Mouse (Mus musculus) CH12.LX (cell line): ENCODE results near the gene Igsf8.

Source experiments
- CHD2 ChIP-seq: IDR thresholded peaks from 2 replicates; pipeline ENCODE4 v1.6.1; 2011; ENCODE audit warnings: low read length, improper control_type of control experiment
- CTCF ChIP-seq, 2 experiments: IDR thresholded peaks in 1 of 2; conservative IDR thresholded peaks in 1 of 2; 2 replicates each; pipeline ENCODE4 v1.5.1; 2011 to 2012; ENCODE audit warnings: low read depth in 2 of 2, low read length in 2 of 2, improper control_type of control experiment in 1 of 2, inconsistent platforms in 1 of 2, mild to moderate bottlenecking in 1 of 2, moderate library complexity in 1 of 2
- EP300 ChIP-seq: IDR thresholded peaks from 2 replicates; pipeline ENCODE4 v1.6.1; 2011; ENCODE audit warnings: low read length, improper control_type of control experiment
- HCFC1 ChIP-seq: IDR thresholded peaks from 2 replicates; pipeline ENCODE4 v1.6.1; 2012; ENCODE audit warnings: low read depth, mild to moderate bottlenecking, inconsistent platforms, low read length, improper control_type of control experiment
- KAT2A ChIP-seq: IDR thresholded peaks from 2 replicates; pipeline ENCODE4 v1.6.1; 2012; ENCODE audit warnings: low read length, improper control_type of control experiment, inconsistent platforms; ENCODE audit not compliant: insufficient replicate concordance
- MEF2A ChIP-seq: IDR thresholded peaks from 2 replicates; pipeline ENCODE4 v1.6.1; 2014; ENCODE audit warnings: low read depth, mild to moderate bottlenecking, inconsistent platforms, low read length, improper control_type of control experiment, borderline replicate concordance
- POLR2A ChIP-seq: IDR thresholded peaks from 2 replicates; pipeline ENCODE4 v1.6.1; 2011; ENCODE audit warnings: low read depth, mild to moderate bottlenecking, improper control_type of control experiment, low read length
- POLR2AphosphoS2 ChIP-seq: IDR thresholded peaks from 2 replicates; pipeline ENCODE4 v1.6.1; 2011; ENCODE audit warnings: low read depth, low read length, improper control_type of control experiment
- TBP ChIP-seq: conservative IDR thresholded peaks from 2 replicates; pipeline ENCODE4 v1.6.1; 2011; ENCODE audit warnings: low read depth, low read length, improper control_type of control experiment
- ZNF384 ChIP-seq: IDR thresholded peaks from 2 replicates; pipeline ENCODE4 v1.6.1; 2012; ENCODE audit warnings: low read depth, low read length, improper control_type of control experiment, inconsistent platforms

DNA sequence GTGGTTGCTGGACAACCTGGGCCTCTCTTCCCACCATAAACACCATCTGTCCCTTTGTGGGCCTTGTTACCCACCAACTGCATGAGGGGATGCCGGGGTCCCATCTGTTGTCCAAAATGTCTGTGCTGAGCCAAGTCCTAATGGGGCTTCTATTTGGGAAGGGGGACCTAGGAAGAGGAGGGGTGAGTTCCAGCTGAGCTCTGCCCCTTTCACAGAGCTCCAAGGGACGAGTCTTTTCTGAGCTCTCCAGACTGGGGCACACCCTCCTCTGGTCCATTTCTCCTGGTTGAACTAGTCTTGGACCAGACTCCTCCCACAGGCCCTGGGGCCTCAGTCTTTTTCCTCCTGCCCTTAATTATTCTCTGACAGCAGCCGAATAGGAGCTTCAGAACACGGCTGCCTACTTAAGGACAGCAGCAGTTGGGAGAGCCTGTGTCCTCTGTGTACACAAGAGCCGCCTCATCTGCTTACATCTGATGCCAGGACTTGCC lies 58.5 kb downstream of the Igsf8 start:
- TF ChIP-seq MEF2A (no peak), CTCF (conservative IDR thresholded peaks at IDR 0.05 in 1 of 2, IDR thresholded peaks at IDR 0.05 in 1 of 2; ENCODE audit: low read depth in 2 of 2, low read length in 2 of 2) (no peak), POLR2AphosphoS2 (no peak), EP300 (no peak), ZNF384 (no peak), POLR2A (no peak), TBP (no peak), HCFC1 (no peak), KAT2A (no peak), CHD2 (no peak)
